Mouse (Mus musculus) liver, adult 2 months (tissue): ENCODE measurements around the gene Ltv1. TPM values are rescaled to one million over a fixed set of nuclear protein-coding genes. Genes with fewer than 3 reads are reported as not detected.

Source experiments
- DNase-seq: peaks from one replicate; pipeline ENCODE4 v3.0.0-alpha.2; 2011; ENCODE audit warnings: low read depth, low spot score; ENCODE audit errors: extremely low read depth
- H3K27ac ChIP-seq: fragments of 200-500 bp; replicated peaks from 2 replicates; pipeline ENCODE4 v1.5.1; 2012; ENCODE audit warnings: low read depth, mild to moderate bottlenecking, control low read depth, inconsistent platforms, low read length; ENCODE audit not compliant: insufficient read depth
- H3K27me3 ChIP-seq: fragments of 200-500 bp; 2 replicates; pipeline ENCODE4 v1.6.1; 2012; ENCODE audit warnings: mild to moderate bottlenecking, moderate library complexity, low read length, inconsistent platforms; ENCODE audit not compliant: control insufficient read depth, insufficient read depth
- H3K36me3 ChIP-seq: fragments of 200-500 bp; 2 replicates; pipeline ENCODE4 v1.6.1; 2012; ENCODE audit warnings: low read length, inconsistent platforms; ENCODE audit not compliant: control insufficient read depth, insufficient read depth
- H3K4me1 ChIP-seq: fragments of 200-500 bp; 2 replicates; pipeline ENCODE4 v1.6.1; 2011; ENCODE audit warnings: low read length; ENCODE audit not compliant: control insufficient read depth, insufficient read depth
- H3K4me3 ChIP-seq: fragments of 200-500 bp; 2 replicates; pipeline ENCODE4 v1.5.1; 2011; ENCODE audit warnings: low read depth, mild to moderate bottlenecking, control low read depth, low read length, moderate library complexity; ENCODE audit not compliant: insufficient read depth
- H3K79me2 ChIP-seq: fragments of 200-500 bp; 2 replicates; pipeline ENCODE4 v1.6.1; 2012; ENCODE audit warnings: inconsistent platforms, mild to moderate bottlenecking, low read length, moderate library complexity; ENCODE audit not compliant: control insufficient read depth, insufficient read depth
- H3K9ac ChIP-seq: fragments of 200-500 bp; 2 replicates; pipeline ENCODE4 v1.6.1; 2012; ENCODE audit warnings: low read depth, mild to moderate bottlenecking, control low read depth, inconsistent platforms, low read length
- CTCF ChIP-seq: fragments of 200-500 bp; IDR thresholded peaks from 2 replicates; pipeline ENCODE4 v1.5.1; 2011; ENCODE audit warnings: low read depth, low read length, control low read depth
- POLR2A ChIP-seq: fragments of 200-500 bp; IDR thresholded peaks from 2 replicates; pipeline ENCODE4 v1.6.1; 2011; ENCODE audit warnings: low read length, control low read depth; ENCODE audit not compliant: insufficient read depth; ENCODE audit errors: extremely low read depth
- WGBS: fragments of 180-500 bp; shearing (Covaris S2); methylation state at CpG from one replicate; pipeline ENCODE4 v1.1.7; 2018; 5-methylcytosine and 5-hydroxymethylcytosine counted together
- polyA plus RNA-seq: library from polyadenylated mRNA; depleted of rRNA; stranded (reverse); fragments of >200 nt; gene quantifications from 2 replicates; pipeline ENCODE4 v1.2.3, GENCODE M21; 2012
- total RNA-seq: library from RNA; depleted of rRNA; stranded (reverse); fragments of >200 nt; gene quantifications from 2 replicates; pipeline ENCODE4 v1.2.3, GENCODE M21; 2014

Gene Ltv1
- total and polyA plus RNA-seq, 2 experiments = 7.6 to 8.4 TPM

GRCm38 (mm10) chr10:13213956-13214355, 21.0 kb upstream of the Ltv1 start:
- Histone ChIP-seq H3K79me2 (no peaks in the 10 kb centered on the region), H3K4me3 (no peak overlapping the region), H3K4me1 (no peaks in the 10 kb centered on the region), H3K36me3 (no peaks in the 10 kb centered on the region; the same call in 1 of the 2 replicates), H3K27ac (no peak overlapping the region), H3K9ac (no peak overlapping the region), H3K27me3 (no peaks in the 10 kb centered on the region)
- TF ChIP-seq CTCF = no peak
- TF ChIP-seq POLR2A = no peak
- no peak for DNase-seq
- 79% methylated on average over 12 of the region's 12 CpGs for WGBS

DNA sequence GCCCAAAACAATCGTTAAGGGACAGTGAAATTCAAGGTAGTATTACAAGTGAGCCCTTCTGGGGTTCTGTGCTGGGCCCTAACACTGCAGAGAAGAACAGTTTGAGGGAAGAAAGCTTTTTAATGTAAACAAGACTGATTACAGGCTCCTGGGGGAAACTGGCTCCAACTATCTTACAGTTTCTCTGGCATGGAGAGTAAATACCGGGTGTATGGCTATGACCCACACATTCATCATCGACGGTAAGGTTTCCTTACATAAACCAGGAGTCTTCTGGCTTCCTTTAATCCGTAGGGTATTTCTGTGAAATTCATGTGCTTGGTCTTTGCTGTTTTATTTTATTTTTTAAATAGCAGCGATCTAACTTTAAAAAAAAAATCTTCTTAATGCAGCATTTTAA, 19.9 kb upstream of the Ltv1 start:
- DNase-seq = no peak
- Histone ChIP-seq H3K4me3 (no peak overlapping the region), H3K27me3 (no peaks in the 10 kb centered on the region), H3K4me1 (no peaks in the 10 kb centered on the region), H3K27ac (no peak overlapping the region), H3K79me2 (no peaks in the 10 kb centered on the region), H3K9ac (no peak overlapping the region), H3K36me3 (no peaks in the 10 kb centered on the region; the same call in 1 of the 2 replicates)
- no peak for TF ChIP-seq POLR2A
- TF ChIP-seq CTCF = no peak
- WGBS = 83% methylated on average over 6 of the region's 6 CpGs

GRCm38 (mm10) chr10:13212326-13212725, 19.4 kb upstream of the Ltv1 start:
- Histone ChIP-seq H3K79me2 (no peaks in the 10 kb centered on the region), H3K27ac (no peak overlapping the region), H3K36me3 (no peaks in the 10 kb centered on the region; the same call in 1 of the 2 replicates), H3K27me3 (no peaks in the 10 kb centered on the region), H3K4me3 (no peak overlapping the region), H3K9ac (no peak overlapping the region), H3K4me1 (no peaks in the 10 kb centered on the region)
- no peak for DNase-seq
- WGBS = 92% methylated on average over 9 of the region's 9 CpGs
- no peak for TF ChIP-seq CTCF
- no peak for TF ChIP-seq POLR2A

DNA sequence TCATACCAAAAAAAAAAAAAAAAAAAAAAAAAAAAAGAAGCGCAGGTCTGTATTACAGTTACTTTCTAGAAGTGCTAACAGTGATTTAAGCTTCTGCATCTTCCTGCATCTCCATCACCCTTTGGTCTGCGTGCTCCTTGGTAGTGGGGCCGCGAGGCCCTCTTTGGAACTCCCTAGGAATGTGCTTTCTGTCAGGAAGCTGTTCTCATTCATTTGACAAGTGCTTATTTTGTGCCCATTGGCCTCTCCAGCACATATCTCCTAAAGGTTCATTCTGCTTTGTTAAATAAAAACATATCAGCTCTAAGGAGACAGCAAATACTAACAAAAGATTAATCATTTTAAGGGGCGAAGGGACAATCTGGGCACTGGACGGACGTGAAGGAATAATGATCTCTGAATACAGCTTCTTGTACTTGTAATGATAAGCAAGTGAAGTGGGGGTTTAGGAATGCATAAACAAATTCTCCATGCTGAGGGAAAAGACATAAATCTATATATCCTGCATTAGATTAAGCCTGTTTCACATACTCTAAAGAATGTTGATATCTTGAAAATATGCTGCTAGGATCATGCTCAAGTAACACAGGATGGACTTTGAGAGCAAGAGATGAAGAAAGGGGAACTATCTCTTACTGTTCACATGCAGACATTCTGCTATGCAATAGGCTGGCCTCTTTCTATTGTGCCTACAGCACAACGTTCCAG, 17.1 kb upstream of the Ltv1 start:
- WGBS = 78% methylated on average over 8 of the region's 8 CpGs
- H3K79me2 ChIP-seq = no peaks in the 10 kb centered on the region

DNA sequence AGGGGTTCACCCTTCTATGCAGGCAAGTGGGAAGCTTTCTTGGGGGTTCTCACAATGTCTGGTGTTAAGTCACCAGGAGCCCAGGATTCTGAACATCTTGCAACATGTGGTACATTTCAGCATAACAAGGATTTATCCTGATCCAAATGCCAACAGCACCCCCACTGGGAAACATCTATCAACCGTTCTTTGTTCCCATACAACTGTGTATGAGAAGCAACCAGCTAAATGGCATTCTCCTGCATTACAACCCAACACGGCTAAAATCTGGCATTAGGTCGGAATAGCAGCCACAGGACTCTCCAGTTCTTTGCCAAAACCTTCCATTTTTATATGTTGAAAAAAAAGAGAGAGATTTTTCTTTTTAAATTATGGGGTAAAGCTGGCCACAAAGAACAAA, 16.5 kb upstream of the Ltv1 start:
- Histone ChIP-seq H3K27ac (no peak overlapping the region), H3K4me1 (no peaks in the 10 kb centered on the region), H3K79me2 (no peaks in the 10 kb centered on the region), H3K9ac (no peak overlapping the region), H3K36me3 (no peaks in the 10 kb centered on the region; the same call in 1 of the 2 replicates), H3K27me3 (no peaks in the 10 kb centered on the region), H3K4me3 (no peak overlapping the region)
- no peak for DNase-seq
- WGBS = 81% methylated on average over 3 of the region's 3 CpGs
- no peak for TF ChIP-seq POLR2A
- TF ChIP-seq CTCF = no peak

More for the DNA sequence above, 17.1 kb upstream of the Ltv1 start:
- DNase-seq = no peak
- Histone ChIP-seq H3K4me1 (no peaks in the 10 kb centered on the region), H3K4me3 (no peak overlapping the region), H3K27me3 (no peaks in the 10 kb centered on the region), H3K36me3 (no peaks in the 10 kb centered on the region; the same call in 1 of the 2 replicates), H3K27ac (no peak overlapping the region), H3K9ac (no peak overlapping the region)
- TF ChIP-seq POLR2A = no peak
- TF ChIP-seq CTCF = no peak

GRCm38 (mm10) chr10:13209061-13209460, 16.1 kb upstream of the Ltv1 start:
- Histone ChIP-seq H3K9ac (no peak overlapping the region), H3K4me1 (no peaks in the 10 kb centered on the region), H3K4me3 (no peak overlapping the region), H3K79me2 (no peaks in the 10 kb centered on the region), H3K27ac (no peak overlapping the region), H3K27me3 (no peaks in the 10 kb centered on the region), H3K36me3 (no peaks in the 10 kb centered on the region; the same call in 1 of the 2 replicates)
- TF ChIP-seq POLR2A (no peak), CTCF (no peak)
- DNase-seq = no peak
- WGBS = 90% methylated on average over 4 of the region's 4 CpGs
